Mouse (Mus musculus) stomach, embryonic 15.5 days (tissue): ENCODE measurements around the gene Rnls. TPM values are rescaled to one million over a fixed set of nuclear protein-coding genes. Genes with fewer than 3 reads are reported as not detected.

Experiments
- ATAC-seq: fragments of 200-750 bp; cut with Nextera tagmentation; 2 replicates; pipeline ENCODE4 v1.8.0; 2017; ENCODE audit warnings: low read depth, moderate number of reproducible peaks, moderate TSS enrichment; ENCODE audit not compliant: insufficient read depth, low FRiP score
- H3K27ac ChIP-seq: fragments of 300-500 bp; sonication (generic); 2 replicates; pipeline ENCODE4 v1.5.1; 2015; ENCODE audit warnings: mild to moderate bottlenecking, inconsistent platforms
- H3K27me3 ChIP-seq: fragments of 300-500 bp; sonication (generic); replicated peaks from 2 replicates; pipeline ENCODE4 v1.6.1; 2015; ENCODE audit warnings: inconsistent platforms
- H3K36me3 ChIP-seq: fragments of 300-500 bp; sonication (generic); 2 replicates; pipeline ENCODE4 v1.6.1; 2015; ENCODE audit warnings: inconsistent platforms
- H3K4me1 ChIP-seq: fragments of 300-500 bp; sonication (generic); 2 replicates; pipeline ENCODE4 v1.6.1; 2015; ENCODE audit warnings: inconsistent platforms
- H3K4me2 ChIP-seq: fragments of 300-500 bp; sonication (generic); 2 replicates; pipeline ENCODE4 v1.6.1; 2015; ENCODE audit warnings: mild to moderate bottlenecking, inconsistent platforms
- H3K4me3 ChIP-seq: fragments of 300-500 bp; sonication (generic); replicated peaks from 2 replicates; pipeline ENCODE4 v1.5.1; 2015; ENCODE audit warnings: inconsistent platforms
- H3K9ac ChIP-seq: fragments of 300-500 bp; sonication (generic); 2 replicates; pipeline ENCODE4 v1.6.1; 2015; ENCODE audit warnings: inconsistent platforms
- H3K9me3 ChIP-seq: fragments of 300-500 bp; sonication (generic); 2 replicates; pipeline ENCODE4 v1.6.1; 2016; ENCODE audit warnings: inconsistent platforms
- WGBS: fragments of 180-500 bp; shearing (Covaris S2); methylation state at CpG from one replicate; pipeline ENCODE4 v1.1.7; 2015; 5-methylcytosine and 5-hydroxymethylcytosine counted together
- polyA plus RNA-seq: library from polyadenylated mRNA; unstranded; fragments of >200 nt; fragmentation: Nextera tagmentation; extraction: Ambion mirVana; gene quantifications from 2 replicates; pipeline ENCODE4 v1.2.1, GENCODE M21; 2015

Gene Rnls
- polyA plus RNA-seq, 1 experiment from 2014 or later, result 7.4 TPM

GRCm38 (mm10) chr19:33253893-33254292 is 138.2 kb downstream of the Rnls start:
- 27% methylated on average over 5 of the region's 5 CpGs for WGBS
- ATAC-seq, result no peak

GRCm38 (mm10) chr19:33252226-33252625 is 139.9 kb downstream of the Rnls start:
- H3K4me1 ChIP-seq, result no peaks in the 10 kb centered on the region
- H3K9me3 ChIP-seq, result no peaks in the 10 kb centered on the region
- no peaks in the 10 kb centered on the region for H3K27me3 ChIP-seq
- no peak for ATAC-seq
- H3K36me3 ChIP-seq, result no peaks in the 10 kb centered on the region
- no peak overlapping the region for H3K9ac ChIP-seq
- H3K4me3 ChIP-seq, result no peak overlapping the region
- no peak overlapping the region for H3K4me2 ChIP-seq
- WGBS, result 55% methylated on average over 5 of the region's 5 CpGs
- H3K27ac ChIP-seq, result no peak overlapping the region

More at GRCm38 (mm10) chr19:33253893-33254292, 138.2 kb downstream of the Rnls start:
- Histone ChIP-seq H3K27me3 (no peaks in the 10 kb centered on the region), H3K4me1 (no peaks in the 10 kb centered on the region), H3K9me3 (no peaks in the 10 kb centered on the region), H3K27ac (no peak overlapping the region), H3K9ac (no peak overlapping the region), H3K4me3 (no peak overlapping the region), H3K36me3 (no peaks in the 10 kb centered on the region), H3K4me2 (no peak overlapping the region)

GRCm38 (mm10) chr19:33244196-33244595 is 147.9 kb downstream of the Rnls start:
- H3K4me1 ChIP-seq, result no peaks in the 10 kb centered on the region
- no peak for ATAC-seq
- H3K4me3 ChIP-seq, result no peak overlapping the region
- H3K9me3 ChIP-seq, result no peaks in the 10 kb centered on the region
- no peak overlapping the region for H3K9ac ChIP-seq
- H3K36me3 ChIP-seq, result no peaks in the 10 kb centered on the region
- no peak overlapping the region for H3K4me2 ChIP-seq
- H3K27ac ChIP-seq, result no peak overlapping the region
- no peaks in the 10 kb centered on the region for H3K27me3 ChIP-seq
- WGBS, result 83% methylated on average over 2 of the region's 2 CpGs

GRCm38 (mm10) chr19:33240386-33240785 is 151.7 kb downstream of the Rnls start:
- H3K9me3 ChIP-seq, result no peaks in the 10 kb centered on the region
- no peaks in the 10 kb centered on the region for H3K4me1 ChIP-seq
- no peak overlapping the region for H3K9ac ChIP-seq
- no peaks in the 10 kb centered on the region for H3K27me3 ChIP-seq
- no peak overlapping the region for H3K27ac ChIP-seq
- no peak overlapping the region for H3K4me2 ChIP-seq
- no peaks in the 10 kb centered on the region for H3K36me3 ChIP-seq
- no peak overlapping the region for H3K4me3 ChIP-seq
- WGBS, result 84% methylated on average over 2 of the region's 2 CpGs
- ATAC-seq, result no peak

GRCm38 (mm10) chr19:33232902-33233301 is 159.2 kb downstream of the Rnls start:
- no peak overlapping the region for H3K4me3 ChIP-seq
- H3K27me3 ChIP-seq, result no peaks in the 10 kb centered on the region
- 75% methylated on average over 3 of the region's 3 CpGs for WGBS
- H3K4me2 ChIP-seq, result no peak overlapping the region
- H3K9ac ChIP-seq, result no peak overlapping the region
- no peaks in the 10 kb centered on the region for H3K9me3 ChIP-seq
- H3K27ac ChIP-seq, result no peak overlapping the region
- H3K4me1 ChIP-seq, result no peaks in the 10 kb centered on the region
- no peaks in the 10 kb centered on the region for H3K36me3 ChIP-seq
- ATAC-seq, result no peak

- no peaks in the 10 kb centered on the region for H3K36me3 ChIP-seq
- no peaks in the 10 kb centered on the region for H3K27me3 ChIP-seq
- no peak overlapping the region for H3K4me3 ChIP-seq
- H3K9me3 ChIP-seq, result no peaks in the 10 kb centered on the region
- H3K9ac ChIP-seq, result no peak overlapping the region
- H3K27ac ChIP-seq, result no peak overlapping the region
- ATAC-seq, result no peak
- H3K4me2 ChIP-seq, result no peak overlapping the region
- 63% methylated on average over 6 of the region's 6 CpGs for WGBS
- no peaks in the 10 kb centered on the region for H3K4me1 ChIP-seq
Observed at GRCm38 (mm10) chr19:33231303-33231702, 160.8 kb downstream of the Rnls start.

GRCm38 (mm10) chr19:33227004-33227403 is 165.1 kb downstream of the Rnls start:
- WGBS, result 3% methylated on average over 3 of the region's 3 CpGs
- Histone ChIP-seq H3K9ac (no peak overlapping the region), H3K27me3 (no peaks in the 10 kb centered on the region), H3K27ac (no peak overlapping the region), H3K4me1 (peaks cover 20% of the 10 kb centered on the region), H3K4me3 (no peak overlapping the region), H3K36me3 (no peaks in the 10 kb centered on the region), H3K4me2 (no peak overlapping the region), H3K9me3 (no peaks in the 10 kb centered on the region)
- 0 out of 2 replicates have a peak, but pooled peaks have one; percentile 71 for ATAC-seq

- H3K36me3 ChIP-seq, result no peaks in the 10 kb centered on the region
- peaks cover 20% of the 10 kb centered on the region for H3K4me1 ChIP-seq
- no peak for ATAC-seq
- H3K27me3 ChIP-seq, result no peaks in the 10 kb centered on the region
- no peak overlapping the region for H3K4me2 ChIP-seq
- no peak overlapping the region for H3K27ac ChIP-seq
- no peak overlapping the region for H3K9ac ChIP-seq
- no peaks in the 10 kb centered on the region for H3K9me3 ChIP-seq
- WGBS, result 66% methylated on average over 5 of the region's 5 CpGs
- no peak overlapping the region for H3K4me3 ChIP-seq
Observed at GRCm38 (mm10) chr19:33225858-33226705, 166.0 kb downstream of the Rnls start.

- H3K27ac ChIP-seq, result no peak overlapping the region
- peaks cover 20% of the 10 kb centered on the region for H3K4me1 ChIP-seq
- no peak overlapping the region for H3K4me2 ChIP-seq
- no peaks in the 10 kb centered on the region for H3K36me3 ChIP-seq
- H3K4me3 ChIP-seq, result no peak overlapping the region
- no peaks in the 10 kb centered on the region for H3K9me3 ChIP-seq
- no peaks in the 10 kb centered on the region for H3K27me3 ChIP-seq
- no peak for ATAC-seq
- 75% methylated on average over 9 of the region's 9 CpGs for WGBS
- H3K9ac ChIP-seq, result no peak overlapping the region
Observed at GRCm38 (mm10) chr19:33225002-33225376, 167.1 kb downstream of the Rnls start.

- 47% methylated on average over 8 of the region's 8 CpGs for WGBS
- Histone ChIP-seq H3K9ac (no peak overlapping the region), H3K4me3 (no peak overlapping the region), H3K4me2 (0 out of 2 replicates have a peak overlapping the region, but pooled peaks have one; percentile 6), H3K36me3 (no peaks in the 10 kb centered on the region), H3K4me1 (peaks cover 20% of the 10 kb centered on the region), H3K27me3 (no peaks in the 10 kb centered on the region), H3K27ac (no peak overlapping the region), H3K9me3 (no peaks in the 10 kb centered on the region)
- peak; percentile 59; the same call in 1 of the 2 replicates for ATAC-seq
Observed at GRCm38 (mm10) chr19:33224181-33225001, 167.7 kb downstream of the Rnls start.

- ATAC-seq, result no peak
- H3K27ac ChIP-seq, result peak overlapping the region; percentile 27; the same call in 1 of the 2 replicates
- H3K4me2 ChIP-seq, result 0 out of 2 replicates have a peak overlapping the region, but pooled peaks have one; percentile 13
- H3K9ac ChIP-seq, result no peak overlapping the region
- H3K36me3 ChIP-seq, result no peaks in the 10 kb centered on the region
- 43% methylated on average over 5 of the region's 5 CpGs for WGBS
- no peaks in the 10 kb centered on the region for H3K9me3 ChIP-seq
- H3K4me1 ChIP-seq, result peaks cover 20% of the 10 kb centered on the region
- H3K4me3 ChIP-seq, result no peak overlapping the region
- H3K27me3 ChIP-seq, result no peaks in the 10 kb centered on the region
Observed at GRCm38 (mm10) chr19:33223766-33224165, 168.3 kb downstream of the Rnls start.

- 0 out of 2 replicates have a peak overlapping the region, but pooled peaks have one; percentile 13 for H3K4me2 ChIP-seq
- H3K4me1 ChIP-seq, result peaks cover 20% of the 10 kb centered on the region
- peak overlapping the region; percentile 27; the same call in 1 of the 2 replicates for H3K27ac ChIP-seq
- H3K36me3 ChIP-seq, result no peaks in the 10 kb centered on the region
- no peaks in the 10 kb centered on the region for H3K9me3 ChIP-seq
- 41% methylated on average over 6 of the region's 6 CpGs for WGBS
- H3K4me3 ChIP-seq, result no peak overlapping the region
- H3K27me3 ChIP-seq, result no peaks in the 10 kb centered on the region
- H3K9ac ChIP-seq, result no peak overlapping the region
- ATAC-seq, result no peak
Observed at GRCm38 (mm10) chr19:33223276-33223675, 168.8 kb downstream of the Rnls start.
